Mouse (Mus musculus) bone marrow macrophage, adult 2 months (primary cell): ENCODE data around the gene Pou2f2.

Source experiments
- CTCF ChIP-seq: IDR thresholded peaks from 2 replicates; pipeline ENCODE4 v1.5.1; 2012; ENCODE audit warnings: low read depth, mild to moderate bottlenecking, low read length, moderate library complexity
- POLR2A ChIP-seq: IDR thresholded peaks from 2 replicates; pipeline ENCODE4 v1.6.1; 2012; ENCODE audit warnings: mild to moderate bottlenecking, low read depth, low read length, borderline replicate concordance

DNA sequence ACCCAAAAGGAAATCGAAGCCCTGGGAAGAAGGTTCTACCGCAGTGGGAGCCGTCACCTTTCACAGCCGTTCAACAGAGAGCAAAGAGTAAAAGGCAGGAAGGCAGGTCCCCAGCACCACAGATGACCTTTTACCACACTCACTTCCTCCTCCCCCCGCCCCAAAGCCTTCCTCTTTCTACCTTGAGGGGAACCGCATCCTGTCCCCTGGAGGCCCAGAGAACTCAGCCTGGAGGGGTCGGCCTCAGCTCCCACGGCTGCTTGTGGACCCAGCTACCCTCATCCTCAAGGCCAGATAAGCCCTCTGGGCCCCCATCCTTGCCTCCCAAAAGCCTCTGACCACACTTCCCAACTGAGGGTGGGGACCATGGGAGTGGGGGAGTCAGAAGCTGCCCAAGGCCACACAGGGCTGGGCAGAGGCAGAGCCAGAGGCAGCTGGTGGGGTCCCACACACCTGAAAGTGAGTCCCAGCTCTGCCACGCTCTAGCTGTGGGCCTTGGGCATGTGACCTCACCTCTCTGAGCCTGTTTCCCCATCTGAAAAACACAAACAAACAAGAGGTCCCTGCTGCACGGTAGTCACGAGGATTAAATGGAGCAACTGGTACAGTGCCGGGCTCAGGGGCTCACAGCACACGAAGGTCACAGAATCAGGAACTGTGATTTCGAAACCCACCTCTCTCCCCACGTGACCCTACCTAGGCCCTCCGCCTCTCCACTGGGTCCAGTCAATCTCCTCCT, 26.0 kb upstream of the Pou2f2 start:
- TF ChIP-seq CTCF (no peak), POLR2A (no peak)
